Mouse (Mus musculus): ENCODE measurements at regions not wholly inside any gene's neighbourhood (a gene's known extent, or its start where the extent isn't known, plus 50 kb on each side); places are given as distances from the start of the nearest gene placed in this dataset.

DNA sequence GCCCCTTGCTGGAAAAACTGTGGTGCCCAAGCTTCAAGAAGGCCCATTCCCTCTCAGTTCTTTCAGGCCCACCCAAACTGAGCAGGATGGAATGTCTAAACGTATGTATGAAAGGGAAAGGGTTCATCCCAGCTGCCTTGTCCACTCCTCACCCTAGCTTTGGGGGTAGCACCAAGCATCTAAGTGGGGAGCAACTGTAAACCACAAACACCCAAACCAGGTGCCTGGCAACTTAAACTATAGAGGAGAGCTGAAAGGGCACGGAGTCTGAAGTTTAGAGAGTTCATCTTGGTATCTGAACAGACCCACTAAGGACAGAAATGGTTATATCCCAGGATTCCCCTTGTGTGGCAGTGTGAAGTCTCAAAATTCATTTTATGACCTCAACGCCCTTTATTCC, 90.1 kb upstream of the Ssbp2 start:
- no peak for DNase-seq (ENCODE audit: low spot score in 2 of 2)

DNA sequence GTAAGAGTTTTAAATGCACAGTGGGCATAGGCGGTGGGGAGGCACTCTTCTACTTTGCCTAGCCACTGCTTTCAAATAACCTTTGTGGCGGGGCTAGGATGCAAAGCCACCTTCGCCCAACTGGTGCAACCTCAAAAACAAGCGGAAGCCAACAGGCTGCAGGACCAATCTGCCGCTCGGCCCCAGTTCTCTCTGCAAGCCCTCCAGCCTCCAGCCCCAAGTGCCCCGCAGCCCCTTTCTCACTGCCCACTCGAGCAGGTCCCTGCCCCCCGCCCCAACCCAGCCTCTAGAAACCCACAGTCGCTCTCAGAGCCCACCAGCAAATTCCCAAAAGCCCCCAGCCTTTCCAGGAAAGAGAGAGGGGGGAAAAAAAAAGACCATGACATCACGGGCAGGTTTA, 89.6 kb upstream of the Ssbp2 start:
- peak; percentile 51 to 54 for DNase-seq (ENCODE audit: low spot score in 2 of 2)

DNA sequence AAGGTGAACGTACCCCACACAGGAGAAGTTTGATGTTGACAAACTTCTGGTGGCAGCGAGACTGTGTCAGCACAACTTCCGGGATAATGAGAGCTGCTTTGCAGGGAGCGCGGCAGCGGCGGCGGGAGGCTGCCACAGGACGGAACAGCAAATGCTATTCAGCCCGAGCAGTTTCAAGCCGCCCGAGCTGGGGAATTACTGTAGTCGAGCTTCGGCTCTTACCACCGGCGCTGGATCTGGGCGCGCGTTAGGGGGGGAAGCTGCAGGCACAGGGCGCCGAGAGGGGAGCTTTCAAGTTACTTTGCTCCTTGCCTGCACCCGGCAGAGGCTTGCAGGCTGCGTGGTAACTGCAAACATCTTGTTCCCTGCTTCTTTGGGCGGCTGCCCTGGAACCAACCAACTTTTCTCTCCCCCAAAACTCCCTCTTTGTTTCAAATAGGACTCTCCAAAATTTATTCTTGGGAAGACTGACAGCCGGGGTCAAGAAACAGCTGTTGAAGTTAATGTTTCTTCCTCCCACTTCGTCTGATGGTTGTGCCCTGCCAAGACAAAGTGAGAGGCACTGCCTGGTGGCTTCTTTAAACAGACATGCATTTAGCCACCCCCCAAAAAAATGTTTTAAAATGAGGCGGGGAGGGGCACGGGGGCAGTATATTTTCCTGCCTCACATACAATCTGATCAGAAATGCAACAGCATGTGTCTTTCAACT, 89.0 kb upstream of the Ssbp2 start:
- DNase-seq (ENCODE audit: low spot score in 2 of 2): peak; percentile 84 to 87

DNA sequence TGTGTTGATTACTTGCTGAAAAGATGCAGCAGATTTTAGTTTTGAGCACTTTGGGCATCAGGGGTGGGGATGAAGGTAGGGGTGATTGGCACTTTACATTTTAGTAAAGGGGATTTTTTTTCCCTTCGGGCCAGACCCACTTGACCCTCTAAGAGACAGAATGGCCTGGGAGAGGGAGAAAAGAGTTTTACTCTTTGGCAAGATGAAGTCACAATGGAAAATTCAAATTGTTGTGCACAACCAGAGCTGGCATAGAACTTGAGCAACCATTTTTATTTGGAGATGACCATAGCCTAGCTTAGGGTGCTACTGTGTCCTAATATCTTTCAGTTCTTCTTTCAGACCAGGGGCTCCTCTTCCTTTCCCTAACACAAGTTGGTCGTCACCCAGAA, 88.5 kb upstream of the Ssbp2 start:
- no peak for DNase-seq (ENCODE audit: low spot score in 2 of 2)

DNA sequence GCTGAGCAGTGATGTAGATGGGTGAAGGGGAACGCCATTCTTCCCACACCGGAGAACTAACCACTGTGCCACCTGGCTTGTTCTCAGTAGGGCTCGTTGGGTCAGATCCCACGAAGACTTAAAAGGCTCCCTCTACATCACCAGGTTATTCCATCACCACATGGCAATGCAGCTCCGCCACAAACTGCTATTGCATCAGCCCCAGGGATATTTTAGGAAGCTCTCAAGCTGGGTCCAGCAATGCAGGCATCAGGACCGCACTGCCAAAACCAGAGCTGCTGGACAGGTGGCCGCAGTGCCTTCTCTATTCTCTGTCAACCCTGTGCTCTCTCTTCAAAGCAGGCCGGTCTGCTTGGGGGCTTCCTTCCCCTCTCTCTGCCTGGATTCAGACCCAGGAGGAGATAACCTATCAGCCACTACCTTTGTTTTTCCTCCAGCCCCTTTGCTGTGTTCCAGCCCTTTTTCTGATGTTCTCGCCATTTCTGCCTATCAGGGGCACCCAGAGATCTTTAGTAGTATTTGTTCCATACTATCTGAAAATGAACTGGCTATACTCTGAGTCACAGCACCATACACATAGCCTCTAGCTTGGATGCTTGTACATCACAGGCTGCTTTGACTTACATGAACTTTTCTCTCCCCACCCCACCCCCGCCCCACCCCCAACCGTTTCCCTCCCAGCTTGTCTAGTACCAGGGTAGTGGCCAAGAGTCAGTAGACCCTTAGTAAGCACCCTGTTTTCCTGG, 87.8 kb upstream of the Ssbp2 start:
- DNase-seq (ENCODE audit: low spot score in 2 of 2): no peak

DNA sequence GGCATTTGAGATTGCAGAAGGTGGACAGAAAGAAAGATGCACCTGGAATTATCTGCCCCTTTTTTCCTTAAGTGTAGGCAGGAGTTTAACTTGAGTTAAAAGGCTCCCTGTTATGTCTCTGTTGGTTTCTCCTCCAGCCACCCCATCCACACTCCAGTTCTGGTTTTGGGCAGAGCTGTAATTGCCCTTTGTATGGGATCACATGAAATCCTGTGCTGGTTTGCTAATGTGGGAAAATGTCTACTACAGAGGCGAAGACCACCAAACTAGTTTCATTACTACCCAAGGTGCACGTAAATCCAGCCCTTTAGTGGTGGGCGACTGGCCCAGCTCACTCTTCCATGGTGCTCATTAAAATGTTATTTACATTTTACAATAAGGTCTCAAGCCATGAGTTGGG, 85.9 kb upstream of the Ssbp2 start:
- no peak for DNase-seq (ENCODE audit: low spot score in 2 of 2)

DNA sequence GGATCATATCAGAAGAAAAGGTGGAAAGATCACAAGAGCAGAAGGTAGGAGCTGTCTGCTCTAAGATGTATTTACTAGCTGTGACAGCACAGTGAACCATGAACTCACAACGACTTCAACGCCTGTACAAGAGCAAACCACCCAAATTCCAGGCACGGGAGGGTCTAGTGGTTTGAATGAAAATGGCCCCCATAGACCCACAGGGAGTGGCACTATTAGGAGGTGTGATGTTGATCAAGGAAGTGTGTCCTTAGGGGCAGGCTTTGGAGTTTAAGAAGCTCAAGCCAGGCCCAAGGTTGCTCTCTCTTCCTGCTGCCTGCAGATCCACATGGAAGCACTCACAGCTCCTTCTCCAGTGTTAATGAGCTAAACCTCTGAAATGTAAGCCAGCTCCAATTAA, 83.5 kb upstream of the Ssbp2 start:
- no peak for DNase-seq (ENCODE audit: low spot score in 2 of 2)

DNA sequence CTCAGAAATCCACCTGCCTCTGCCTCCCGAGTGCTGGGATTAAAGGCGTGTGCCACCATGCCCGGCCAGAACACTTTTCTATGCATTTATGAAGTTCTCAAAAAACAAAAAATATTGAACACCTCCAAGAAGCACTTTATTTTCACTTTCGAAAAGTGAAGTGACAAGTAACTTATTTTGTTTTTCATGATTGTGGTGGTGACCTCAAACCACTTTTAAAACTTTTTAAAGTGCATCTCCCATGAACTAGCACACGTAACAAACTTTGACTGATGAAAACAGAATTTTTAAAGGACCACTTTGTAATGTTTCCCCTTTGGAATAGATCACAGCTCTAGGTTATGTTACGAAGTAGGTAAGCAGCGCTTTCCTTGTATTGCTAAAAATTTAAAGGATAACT, 82.7 kb upstream of the Ssbp2 start:
- peak in 1 of 2 experiments; percentile 2 for DNase-seq (ENCODE audit: low spot score in 2 of 2)

DNA sequence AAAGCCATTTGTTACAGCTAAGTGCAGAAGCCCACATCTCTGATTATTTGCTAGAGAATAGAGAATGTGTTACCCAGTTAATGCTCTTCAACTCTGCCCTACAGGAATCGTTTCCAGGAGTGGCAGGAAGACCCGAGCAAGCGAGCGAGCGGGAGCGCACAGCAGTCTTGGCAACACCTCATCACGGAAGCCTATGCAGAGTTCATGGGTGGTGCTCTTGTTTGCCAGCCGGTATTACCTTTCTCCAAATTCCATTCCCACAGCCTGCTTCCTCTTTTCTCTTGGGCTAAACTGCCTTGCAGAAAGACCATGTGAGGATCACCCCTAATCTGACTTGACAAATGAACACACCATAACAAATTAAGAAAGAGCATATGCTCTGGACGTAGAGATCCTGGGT, 82.1 kb upstream of the Ssbp2 start:
- DNase-seq (ENCODE audit: low spot score in 2 of 2): no peak

DNA sequence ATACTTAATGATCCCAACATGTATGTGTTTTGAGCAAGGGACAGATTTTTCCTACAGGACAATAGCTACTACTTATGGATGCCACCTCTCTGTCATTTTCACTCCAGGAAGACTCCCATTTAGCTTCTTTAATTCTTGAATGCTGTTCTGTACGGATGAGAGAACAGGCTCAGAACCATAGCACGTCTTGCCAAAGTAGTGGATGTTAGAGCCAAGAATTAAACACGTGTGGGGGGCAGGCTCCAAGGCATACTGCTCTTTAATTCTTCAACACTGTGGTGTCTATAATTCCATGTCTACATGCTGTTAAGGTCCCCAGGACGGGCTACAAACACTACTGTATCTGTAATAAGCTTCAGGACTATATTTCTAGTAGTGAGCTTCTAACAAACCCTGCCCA, 74.7 kb upstream of the Ssbp2 start:
- no peak for DNase-seq (ENCODE audit: low spot score in 2 of 2)

DNA sequence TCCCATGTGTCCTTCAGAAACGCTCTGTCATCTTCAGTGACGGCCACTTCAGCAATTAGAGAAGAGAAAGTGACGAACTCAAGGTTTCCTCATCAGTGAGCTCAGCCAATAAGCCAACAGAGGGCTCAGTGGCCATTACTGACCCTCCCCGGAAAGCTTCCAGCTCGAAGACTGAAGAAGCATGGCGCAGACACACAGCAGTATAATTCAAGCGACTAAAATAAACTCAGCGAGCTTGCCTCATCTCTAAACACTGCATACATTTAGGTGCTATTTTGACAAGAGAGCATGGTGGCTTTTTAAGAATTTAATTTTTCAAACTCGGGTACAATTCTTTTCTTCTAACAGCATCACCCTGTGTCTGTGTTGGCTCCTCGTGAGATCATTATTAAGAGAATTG, 72.2 kb upstream of the Ssbp2 start:
- DNase-seq (ENCODE audit: low spot score in 2 of 2): no peak

DNA sequence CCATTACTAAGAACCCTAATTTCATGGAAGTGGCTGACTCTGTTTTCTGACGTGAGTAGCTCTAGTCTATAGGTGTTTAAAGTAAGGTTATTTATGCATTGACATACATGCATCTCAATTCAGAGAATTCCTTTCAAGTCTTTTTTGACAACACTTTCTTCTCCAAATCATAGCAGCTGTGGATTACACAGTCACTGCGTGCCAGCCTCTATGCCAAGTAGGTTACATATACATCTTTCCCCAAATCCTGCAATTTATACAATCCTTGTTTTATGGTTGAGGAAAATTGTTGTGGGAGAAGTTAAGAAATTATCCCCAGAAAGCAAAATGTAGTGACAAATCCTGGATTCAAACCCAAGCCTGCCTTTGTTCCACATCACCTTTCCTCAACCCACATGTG, 56.5 kb upstream of the Ssbp2 start:
- DNase-seq (ENCODE audit: low spot score in 2 of 2): no peak

DNA sequence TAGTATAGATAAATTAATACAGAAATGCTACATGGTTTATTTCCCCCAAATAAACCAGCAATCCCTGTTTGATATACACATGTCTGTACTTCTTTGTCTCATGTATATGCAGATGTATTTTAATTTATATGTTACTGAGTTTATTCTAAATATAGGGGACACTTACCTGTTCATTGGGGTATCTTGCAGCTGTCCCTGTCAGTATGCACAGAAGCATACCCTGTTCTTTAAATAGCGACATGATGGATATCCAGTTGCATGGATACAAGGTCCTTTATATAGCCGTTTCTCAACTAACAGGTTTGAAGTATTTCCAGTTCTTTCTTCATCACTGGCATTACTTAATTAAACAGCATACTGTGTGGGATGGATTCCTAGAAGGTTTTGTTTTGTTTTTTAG, 55.1 kb upstream of the Ssbp2 start:
- DNase-seq (ENCODE audit: low spot score in 2 of 2): no peak

DNA sequence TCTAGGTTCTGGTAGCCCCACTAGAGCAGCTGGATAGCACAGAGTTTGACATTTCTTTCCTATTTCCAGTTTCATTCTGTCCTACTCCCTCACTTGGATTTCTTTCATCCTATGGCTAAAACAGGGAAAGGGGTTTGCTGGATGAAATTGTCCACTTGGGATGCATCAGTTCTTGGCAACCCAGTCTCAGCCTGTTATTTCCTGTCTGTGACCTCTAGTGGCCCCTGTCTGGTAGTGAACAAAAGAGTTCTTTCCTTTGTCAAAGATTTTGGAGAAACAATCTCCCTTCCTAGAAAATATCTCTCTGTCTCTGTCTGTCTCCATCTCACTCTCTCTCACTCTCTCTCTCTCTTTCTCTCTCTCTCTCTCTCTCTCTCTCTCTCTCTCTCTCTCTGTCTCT, 50.0 kb upstream of the Ssbp2 start:
- DNase-seq (ENCODE audit: low spot score in 2 of 2): no peak

All from natural killer cell, adult 2 months (primary cell).